Mouse (Mus musculus) forebrain, embryonic 12.5 days (tissue): ENCODE measurements at regions not wholly inside any gene's neighbourhood (a gene's known extent, or its start where the extent isn't known, plus 50 kb on each side); places are given as distances from the start of the nearest gene placed in this dataset.
"Not testable (repeated sequence)": the region's sequence is repeated elsewhere in the genome, so short reads cannot be mapped to it uniquely, and the experiment has no call there.

Experiments
- ATAC-seq: fragments of 200-750 bp; cut with Nextera tagmentation; 2 replicates; pipeline ENCODE4 v1.8.0; 2017; ENCODE audit warnings: moderate TSS enrichment; ENCODE audit not compliant: low FRiP score
- H3K27ac ChIP-seq: fragments of 300-500 bp; sonication (generic); 2 replicates; pipeline ENCODE4 v1.5.1; 2016; ENCODE audit warnings: mild to moderate bottlenecking
- H3K27me3 ChIP-seq: fragments of 300-500 bp; sonication (generic); 2 replicates; pipeline ENCODE4 v1.6.1; 2016; ENCODE audit warnings: mild to moderate bottlenecking
- H3K36me3 ChIP-seq: fragments of 300-500 bp; sonication (generic); replicated peaks from 2 replicates; pipeline ENCODE4 v1.6.1; 2016; ENCODE audit warnings: mild to moderate bottlenecking
- H3K4me1 ChIP-seq: fragments of 300-500 bp; sonication (generic); 2 replicates; pipeline ENCODE4 v1.6.1; 2016
- H3K4me2 ChIP-seq: fragments of 300-500 bp; sonication (generic); 2 replicates; pipeline ENCODE4 v1.6.1; 2016; ENCODE audit warnings: mild to moderate bottlenecking, moderate library complexity
- H3K4me3 ChIP-seq: fragments of 300-500 bp; sonication (generic); replicated peaks from 2 replicates; pipeline ENCODE4 v1.5.1; 2016; ENCODE audit warnings: mild to moderate bottlenecking
- H3K9ac ChIP-seq: fragments of 300-500 bp; sonication (generic); 2 replicates; pipeline ENCODE4 v1.6.1; 2016; ENCODE audit warnings: mild to moderate bottlenecking
- H3K9me3 ChIP-seq: fragments of 300-500 bp; sonication (generic); 2 replicates; pipeline ENCODE4 v1.6.1; 2016
- WGBS: fragments of 180-500 bp; shearing (Covaris S2); methylation state at CpG from one replicate; pipeline ENCODE4 v1.1.7; 2016; 5-methylcytosine and 5-hydroxymethylcytosine counted together

- Histone ChIP-seq H3K9me3 (no peaks in the 10 kb centered on the region), H3K27ac (no peak overlapping the region), H3K9ac (no peak overlapping the region), H3K4me3 (no peak overlapping the region), H3K27me3 (no peaks in the 10 kb centered on the region), H3K4me2 (no peak overlapping the region), H3K36me3 (no peaks in the 10 kb centered on the region), H3K4me1 (no peaks in the 10 kb centered on the region)
- no peak for ATAC-seq
- 36% methylated on average over 3 of the region's 3 CpGs for WGBS
Observed at GRCm38 (mm10) chr13:4759965-4760364, 151.0 kb upstream of the Akr1e1 start.

- Histone ChIP-seq H3K4me2 (no peak overlapping the region), H3K36me3 (no peaks in the 10 kb centered on the region), H3K9ac (no peak overlapping the region), H3K27ac (no peak overlapping the region), H3K4me3 (no peak overlapping the region), H3K4me1 (no peaks in the 10 kb centered on the region), H3K27me3 (no peaks in the 10 kb centered on the region), H3K9me3 (no peaks in the 10 kb centered on the region)
- ATAC-seq: no peak; the same call in 1 of the 2 replicates
Observed at GRCm38 (mm10) chr13:4756529-4756928, 147.6 kb upstream of the Akr1e1 start.

- ATAC-seq: no peak
- Histone ChIP-seq H3K36me3 (no peaks in the 10 kb centered on the region), H3K27me3 (no peaks in the 10 kb centered on the region), H3K4me3 (no peak overlapping the region), H3K4me2 (no peak overlapping the region), H3K9me3 (no peaks in the 10 kb centered on the region), H3K9ac (no peak overlapping the region), H3K27ac (no peak overlapping the region), H3K4me1 (no peaks in the 10 kb centered on the region)
- 66% methylated on average over 2 of the region's 2 CpGs for WGBS
Observed at GRCm38 (mm10) chr13:4742930-4743329, 134.0 kb upstream of the Akr1e1 start.

GRCm38 (mm10) chr13:4716299-4716698 lies 107.3 kb upstream of the Akr1e1 start:
- not testable (repeated sequence) for H3K27me3 ChIP-seq, ATAC-seq, H3K4me1 ChIP-seq, H3K36me3 ChIP-seq, H3K4me2 ChIP-seq, H3K9ac ChIP-seq, H3K4me3 ChIP-seq, H3K27ac ChIP-seq, H3K9me3 ChIP-seq
- 75% methylated on average over 2 of the region's 2 CpGs for WGBS

- 87% methylated on average over 1 of the region's 1 CpGs for WGBS
- no peaks in the 10 kb centered on the region for H3K9me3 ChIP-seq
- no peaks in the 10 kb centered on the region for H3K36me3 ChIP-seq
- no peaks in the 10 kb centered on the region for H3K27me3 ChIP-seq
- no peak overlapping the region for H3K4me2 ChIP-seq
- H3K4me3 ChIP-seq: no peak overlapping the region
- H3K9ac ChIP-seq: no peak overlapping the region
- H3K4me1 ChIP-seq: no peaks in the 10 kb centered on the region
- no peak overlapping the region for H3K27ac ChIP-seq
- ATAC-seq: no peak
Observed at GRCm38 (mm10) chr13:4714724-4715123, 105.8 kb upstream of the Akr1e1 start.

- Histone ChIP-seq H3K9ac (no peak overlapping the region), H3K4me3 (no peak overlapping the region), H3K4me1 (no peaks in the 10 kb centered on the region), H3K9me3 (no peaks in the 10 kb centered on the region), H3K36me3 (no peaks in the 10 kb centered on the region), H3K4me2 (no peak overlapping the region), H3K27ac (no peak overlapping the region), H3K27me3 (no peaks in the 10 kb centered on the region)
- ATAC-seq: no peak
- whole genome bisulfite sequencing: 62% methylated on average over 3 of the region's 3 CpGs
Observed at GRCm38 (mm10) chr13:4712698-4713097, 103.7 kb upstream of the Akr1e1 start.

GRCm38 (mm10) chr13:4699591-4699990 lies 90.6 kb upstream of the Akr1e1 start:
- H3K27me3 ChIP-seq, H3K4me3 ChIP-seq, H3K9ac ChIP-seq, H3K4me2 ChIP-seq, ATAC-seq, H3K27ac ChIP-seq, H3K9me3 ChIP-seq, H3K36me3 ChIP-seq, H3K4me1 ChIP-seq: not testable (repeated sequence)
- 44% methylated on average over 2 of the region's 2 CpGs for WGBS

GRCm38 (mm10) chr13:4666375-4667140 lies 57.6 kb upstream of the Akr1e1 start:
- 33% methylated on average over 11 of the region's 11 CpGs for WGBS
- peak; percentile 64; the same call in 1 of the 2 replicates for ATAC-seq
- H3K36me3 ChIP-seq: no peaks in the 10 kb centered on the region
- no peaks in the 10 kb centered on the region for H3K9me3 ChIP-seq
- no peak overlapping the region for H3K9ac ChIP-seq
- H3K4me2 ChIP-seq: no peak overlapping the region
- no peaks in the 10 kb centered on the region for H3K4me1 ChIP-seq
- no peak overlapping the region for H3K4me3 ChIP-seq
- no peak overlapping the region for H3K27ac ChIP-seq
- H3K27me3 ChIP-seq: no peaks in the 10 kb centered on the region

- Histone ChIP-seq H3K4me2 (no peak overlapping the region), H3K4me1 (no peaks in the 10 kb centered on the region), H3K9ac (no peak overlapping the region), H3K27me3 (no peaks in the 10 kb centered on the region), H3K9me3 (no peaks in the 10 kb centered on the region), H3K36me3 (no peaks in the 10 kb centered on the region), H3K27ac (no peak overlapping the region), H3K4me3 (no peak overlapping the region)
- ATAC-seq: no peak
- 66% methylated on average over 3 of the region's 3 CpGs for WGBS
Observed at GRCm38 (mm10) chr13:4663390-4663789, 54.4 kb upstream of the Akr1e1 start.

GRCm38 (mm10) chr13:4662336-4663101 lies 53.5 kb upstream of the Akr1e1 start:
- 50% methylated on average over 13 of the region's 13 CpGs for WGBS
- Histone ChIP-seq H3K27ac (no peak overlapping the region), H3K4me3 (no peak overlapping the region), H3K9ac (no peak overlapping the region), H3K4me1 (no peaks in the 10 kb centered on the region), H3K36me3 (no peaks in the 10 kb centered on the region), H3K9me3 (no peaks in the 10 kb centered on the region), H3K27me3 (no peaks in the 10 kb centered on the region), H3K4me2 (no peak overlapping the region)
- ATAC-seq: peak; percentile 76; the same call in 1 of the 2 replicates
